In genomic region chr13:52628602-52629001, GRCm38 (mm10) we compare ENCODE assay signal across 9 mouse cellular contexts. TPM values are rescaled to one million over a fixed set of nuclear protein-coding genes. Genes with fewer than 3 reads are reported as not detected.
DNase-seq lines count a peak whose midpoint lies in the region; ATAC-seq lines count a peak whose summit lies in the region.
"Had no signal": no experiment of that assay in that cellular context is flagged by ENCODE, and none has a peak within 500 bp of the region (broad histone marks: within the 10 kb centered on the region; RNA-seq: fewer than 3 reads in every experiment).

No protein-coding gene starts in this region.

- H3K4me3 ChIP-seq in kidney, embryonic 16.5 days (ENCODE audit: low read length): no peak overlapping the region

- no peaks in the 10 kb centered on the region for H3K36me3 ChIP-seq in kidney, embryonic 16.5 days (ENCODE audit: insufficient read depth, low read length)
- H3K36me3 ChIP-seq: G1E had no signal

- H3K27ac ChIP-seq in kidney, embryonic 16.5 days (ENCODE audit: low read length): no peak overlapping the region

- no peak overlapping the region for H3K4me2 ChIP-seq in kidney, embryonic 16.5 days (replicated peaks; ENCODE audit: low read depth, low read length)

- 0 out of 2 replicates have a peak, but pooled peaks have one; percentile 46 for ATAC-seq in erythroid progenitor cell, adult 5-6 weeks (replicated peaks; ENCODE audit: low FRiP score, poor library complexity, severe bottlenecking)
- peak; percentile 35; the same call in 1 of the 2 replicates for ATAC-seq in kidney, embryonic 16.5 days (ENCODE audit: low FRiP score, low TSS enrichment)

- 29% methylated on average over 9 of the region's 9 CpGs for WGBS in kidney, embryonic 16.5 days

- no peak overlapping the region for H3K9ac ChIP-seq in kidney, embryonic 16.5 days (replicated peaks; ENCODE audit: low read length)

- H3K4me1 ChIP-seq in kidney, embryonic 16.5 days (ENCODE audit: insufficient read depth, low read length): no peaks in the 10 kb centered on the region

- no peaks in the 10 kb centered on the region for H3K9me3 ChIP-seq in kidney, embryonic 16.5 days (ENCODE audit: low read length)

- H3K27me3 ChIP-seq in kidney, embryonic 16.5 days (ENCODE audit: insufficient read depth, low read length): no peaks in the 10 kb centered on the region

- DNase-seq in adrenal gland, adult 18-20 months (ENCODE audit: low spot score in 2 of 2): peak; percentile 31 to 42
- DNase-seq in adrenal gland, adult 8-10 months: no peak
- peak; percentile 69 for DNase-seq in A20 (ENCODE audit: low read depth, low spot score)
- DNase-seq in brain, adult 2 months (ENCODE audit: low read depth, low spot score): peak; percentile 69
- peak; percentile 54 for DNase-seq in lung, postnatal 36 days
- DNase-seq in right cerebral cortex, postnatal 10 days (ENCODE audit: low spot score in 2 of 2): peak; percentile 65 to 75

RNA-seq across cellular contexts. Expression of gene Syk, which starts 45.6 kb away (rescaled TPM):
- total RNA-seq in adrenal gland, adult 18-20 months (2021): 10 to 100 TPM in 1 of 2 experiments, 1 to 10 TPM in 1; 5.8 to 11.0 TPM
- 1 to 10 TPM; 3.4 to 9.2 (median 7.4) TPM for total RNA-seq in adrenal gland, adult 8-10 months (2022)
- total RNA-seq in erythroid progenitor cell, adult 5-6 weeks (2015; ENCODE audit: low replicate concordance): 31.9 and 33.9 TPM in 2 replicates
- 24.4 and 25.9 TPM in 2 replicates for total RNA-seq in erythroid progenitor cell, adult 5-6 weeks (2017; ENCODE audit: low replicate concordance)
- 7.5 and 7.6 TPM in 2 replicates for polyA plus RNA-seq in kidney, embryonic 16.5 days (2015; fragmentation: Nextera tagmentation; extraction: Ambion mirVana)
- polyA plus RNA-seq: G1E had no signal
